In genomic region chr17:78290153-78290876, GRCm38 (mm10) we compare ENCODE assay signal across 19 mouse cellular contexts.
DNase-seq lines count a peak whose midpoint lies in the region; ATAC-seq and TF ChIP-seq lines count a peak whose summit lies in the region.
"Had no signal": no experiment of that assay in that cellular context is flagged by ENCODE, and none has a peak within 500 bp of the region (broad histone marks: within the 10 kb centered on the region; RNA-seq: fewer than 3 reads in every experiment).

No protein-coding gene starts in this region.

- peak; percentile 82 for DNase-seq in heart, embryonic 10.5 days (ENCODE audit: low spot score)
- no peak for DNase-seq in heart, postnatal 14 days
- no peak for DNase-seq in G1E (ENCODE audit: low spot score)
- no peak for DNase-seq in left cerebral cortex, adult 2 months (ENCODE audit: extremely low spot score in 1 of 2, low spot score in 2 of 2)
- no peak for DNase-seq in layer of hippocampus, adult 8-10 months (ENCODE audit: low spot score in 2 of 2)
- DNase-seq: B cell, adult 2 months; cerebellum, postnatal 36 days; gastrocnemius, postnatal 25 days; lung, embryonic 14.5 days; lung, postnatal 4 days; right cerebral cortex, postnatal 14 days; thymus, postnatal 14 days had no signal

- H3K27me3 ChIP-seq in heart, embryonic 10.5 days (ENCODE audit: insufficient read depth, poor library complexity, severe bottlenecking): peaks cover 9% of the 10 kb centered on the region; the same call in 1 of the 2 replicates
- H3K27me3 ChIP-seq in G1E (ENCODE audit: insufficient read depth, low read length): no peaks in the 10 kb centered on the region
- H3K27me3 ChIP-seq in liver, embryonic 16.5 days (ENCODE audit: control insufficient read depth, insufficient read depth, low read depth, low read length): no peaks in the 10 kb centered on the region
- H3K27me3 ChIP-seq: forebrain, embryonic 12.5 days; heart, embryonic 15.5 days; hindbrain, embryonic 12.5 days; midbrain, embryonic 13.5 days had no signal

- H3K27ac ChIP-seq in heart, embryonic 10.5 days: no peak overlapping the region
- H3K27ac ChIP-seq in embryonic fibroblast, embryonic 13.5 days (ENCODE audit: insufficient read depth, low read length): peak overlapping the region; percentile 38; the same call in 1 of the 2 replicates
- peak overlapping the region; percentile 66; the same call in 1 of the 2 replicates for H3K27ac ChIP-seq in liver, embryonic 16.5 days (ENCODE audit: low read length)
- no peak overlapping the region for H3K27ac ChIP-seq in left cerebral cortex, adult 2 months
- H3K27ac ChIP-seq: forebrain, embryonic 12.5 days; heart, embryonic 15.5 days; hindbrain, embryonic 12.5 days; kidney, postnatal 0 days; midbrain, embryonic 13.5 days had no signal

- H3K4me3 ChIP-seq in heart, embryonic 10.5 days: no peak overlapping the region
- no peak overlapping the region for H3K4me3 ChIP-seq in G1E (ENCODE audit: low read depth, low read length)
- H3K4me3 ChIP-seq in embryonic fibroblast, embryonic 13.5 days (ENCODE audit: insufficient read depth, low read length): no peak overlapping the region
- H3K4me3 ChIP-seq in liver, embryonic 16.5 days (ENCODE audit: low read depth, low read length): no peak overlapping the region
- no peak overlapping the region for H3K4me3 ChIP-seq in left cerebral cortex, adult 2 months
- H3K4me3 ChIP-seq: forebrain, embryonic 12.5 days; heart, embryonic 15.5 days; hindbrain, embryonic 12.5 days; midbrain, embryonic 13.5 days had no signal

- H3K9me3 ChIP-seq in heart, embryonic 10.5 days: no peaks in the 10 kb centered on the region
- H3K9me3 ChIP-seq in G1E (replicated peaks): no peaks in the 10 kb centered on the region
- no peaks in the 10 kb centered on the region for H3K9me3 ChIP-seq in liver, embryonic 16.5 days (replicated peaks; ENCODE audit: control insufficient read depth, low read length)
- H3K9me3 ChIP-seq: forebrain, embryonic 12.5 days; heart, embryonic 15.5 days; hindbrain, embryonic 12.5 days; midbrain, embryonic 13.5 days had no signal

- TF ChIP-seq POLR2A in embryonic fibroblast, embryonic 13.5 days (IDR thresholded peaks at IDR 0.05; ENCODE audit: low read depth, low read length): no peak

- H3K4me1 ChIP-seq in heart, embryonic 10.5 days: no peaks in the 10 kb centered on the region
- H3K4me1 ChIP-seq in G1E (ENCODE audit: insufficient read depth, low read depth, low read length): peaks cover 56% of the 10 kb centered on the region
- peaks cover 11% of the 10 kb centered on the region for H3K4me1 ChIP-seq in embryonic fibroblast, embryonic 13.5 days (ENCODE audit: control insufficient read depth, insufficient read depth, low read length)
- H3K4me1 ChIP-seq in liver, embryonic 16.5 days (ENCODE audit: control insufficient read depth, low read depth, low read length): peaks cover 17% of the 10 kb centered on the region
- H3K4me1 ChIP-seq: hindbrain, embryonic 12.5 days; midbrain, embryonic 13.5 days had no signal

- peak; percentile 45 for ATAC-seq in G1E (ENCODE audit: extremely low read depth, insufficient number of reproducible peaks, low FRiP score, poor library complexity, severe bottlenecking)
- peak; percentile 89 for ATAC-seq in liver, embryonic 16.5 days (ENCODE audit: low read depth)
- ATAC-seq: midbrain, embryonic 13.5 days had no signal

- no peak for TF ChIP-seq CTCF in G1E (IDR thresholded peaks at IDR 0.05; ENCODE audit: low read depth, low read length)
- no peak for TF ChIP-seq CTCF in embryonic fibroblast, embryonic 13.5 days (IDR thresholded peaks at IDR 0.05; ENCODE audit: borderline replicate concordance, insufficient read depth, low read length)
- no peak for TF ChIP-seq CTCF in left cerebral cortex, adult 2 months (IDR thresholded peaks at IDR 0.05)

- 88% methylated on average over 6 of the region's 6 CpGs for WGBS in heart, embryonic 10.5 days
- WGBS in liver, embryonic 16.5 days (ENCODE audit: insufficient replicate concordance): 56% methylated on average over 6 of the region's 6 CpGs

- peak overlapping the region; percentile 44 for H3K4me2 ChIP-seq in liver, embryonic 16.5 days (ENCODE audit: low read depth, low read length)
- H3K4me2 ChIP-seq: forebrain, embryonic 12.5 days; heart, embryonic 15.5 days; hindbrain, embryonic 12.5 days; lung, embryonic 14.5 days; midbrain, embryonic 13.5 days had no signal

- no peaks in the 10 kb centered on the region; the same call in 1 of the 2 replicates for H3K36me3 ChIP-seq in heart, embryonic 10.5 days
- peaks cover 78% of the 10 kb centered on the region for H3K36me3 ChIP-seq in G1E (replicated peaks)
- no peaks in the 10 kb centered on the region for H3K36me3 ChIP-seq in liver, embryonic 16.5 days (ENCODE audit: control insufficient read depth, insufficient read depth)
- H3K36me3 ChIP-seq: forebrain, embryonic 12.5 days; heart, embryonic 15.5 days; hindbrain, embryonic 12.5 days; midbrain, embryonic 13.5 days had no signal

- no peak overlapping the region for H3K9ac ChIP-seq in liver, embryonic 16.5 days (ENCODE audit: low read depth, low read length)
- H3K9ac ChIP-seq: forebrain, embryonic 12.5 days; heart, embryonic 15.5 days; hindbrain, embryonic 12.5 days; lung, embryonic 14.5 days; midbrain, embryonic 13.5 days had no signal

- intact Hi-C loops in heart, postnatal 14 days (cut with DNase I): no loop called here
- intact Hi-C loops in left cerebral cortex, adult 2 months (cut with DNase I): no loop called here

Comparison
In these comparisons a context has a peak if more than half of its experiments do, and no peak if none do; other contexts are left out.
1. H3K27ac ChIP-seq: peak in embryonic fibroblast, embryonic 13.5 days (single experiment) and liver, embryonic 16.5 days (single experiment); none in heart, embryonic 10.5 days (single experiment) and left cerebral cortex, adult 2 months (single experiment).